Mouse (Mus musculus): ENCODE data around the gene Nrxn2. TPM values are rescaled to one million over a fixed set of nuclear protein-coding genes. Genes with fewer than 3 reads are reported as not detected.
A peak's percentile ranks its signal among the peaks of the same experiment; 100 is the strongest.

The Nrxn2 gene
- total RNA-seq, 2 experiments from 2014 or later, result 7.5 to 14.5 TPM

DNA sequence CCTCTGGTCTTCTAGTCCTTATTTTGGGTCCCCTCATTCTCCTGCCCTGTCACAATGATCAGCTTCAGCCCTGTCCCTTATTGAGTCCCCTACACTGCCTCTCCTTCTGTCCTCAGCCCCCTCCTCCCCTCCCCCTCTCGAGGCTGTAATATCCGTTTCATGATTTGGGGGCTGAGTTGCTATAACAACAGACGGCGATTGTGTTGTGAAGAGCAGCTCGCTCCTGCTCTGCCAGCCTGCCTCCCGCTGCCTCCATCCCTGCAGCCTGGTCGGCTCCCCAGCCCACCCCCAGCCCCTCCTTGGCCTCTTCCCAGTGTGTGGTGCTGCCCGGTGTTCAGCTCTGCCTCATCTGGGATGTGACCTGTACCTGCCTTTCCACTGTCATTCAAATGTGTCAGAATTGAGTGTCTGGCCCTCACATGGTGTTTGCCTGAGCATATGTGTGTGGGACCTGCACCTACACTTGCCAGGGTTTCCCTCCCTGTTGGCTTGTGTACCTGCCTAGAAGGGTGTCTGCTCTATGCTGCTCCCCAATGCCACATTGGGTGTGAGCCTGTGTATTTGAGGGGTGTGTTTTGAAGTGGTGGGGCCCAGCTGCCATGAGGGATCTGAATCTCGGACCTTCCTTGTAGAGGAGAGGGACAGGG is 2.3 kb upstream of the Nrxn2 start:
- DNase-seq, result no peak

DNA sequence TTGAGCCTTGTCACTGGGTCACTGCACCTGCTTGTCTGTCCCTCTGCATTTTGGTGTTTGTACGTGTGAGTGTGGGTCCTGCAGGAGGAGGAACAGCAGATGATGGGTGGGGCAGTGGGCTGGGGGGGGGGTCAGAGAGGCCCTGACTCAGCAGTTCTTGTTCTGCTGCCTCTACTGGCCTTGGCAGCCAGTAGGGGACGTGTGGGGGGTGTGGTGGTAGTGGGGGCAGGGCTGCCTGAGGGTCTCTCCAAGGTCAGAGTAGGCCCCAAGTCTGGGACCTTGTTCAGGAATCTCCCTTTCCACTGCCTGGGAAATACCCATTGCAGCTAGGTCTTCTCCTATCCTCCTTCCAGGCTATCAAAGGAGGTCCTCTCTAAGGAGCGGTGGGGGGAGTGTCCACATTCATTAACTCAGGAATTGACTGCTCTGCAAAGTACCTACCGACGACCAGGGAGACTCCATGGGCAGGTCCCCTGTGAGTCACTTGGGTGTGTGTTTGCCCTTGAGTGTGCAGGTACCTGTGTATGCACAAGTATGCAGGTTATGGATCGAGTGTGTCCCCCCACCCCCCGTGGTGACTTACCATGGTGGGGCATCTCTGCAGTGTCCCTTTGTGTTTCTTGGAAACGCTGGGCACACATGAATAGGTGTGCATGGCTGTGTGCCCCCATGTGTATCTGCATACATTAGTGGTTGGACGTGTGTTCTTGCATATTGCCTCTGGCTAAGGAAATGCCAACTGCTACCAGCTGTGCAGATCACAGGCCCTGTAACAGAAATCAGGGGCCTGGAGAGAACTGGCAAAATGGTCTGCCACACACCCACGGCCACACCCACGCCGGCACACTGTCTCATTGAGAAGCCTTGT is 1.4 kb upstream of the Nrxn2 start:
- DNase-seq, result no peak

DNA sequence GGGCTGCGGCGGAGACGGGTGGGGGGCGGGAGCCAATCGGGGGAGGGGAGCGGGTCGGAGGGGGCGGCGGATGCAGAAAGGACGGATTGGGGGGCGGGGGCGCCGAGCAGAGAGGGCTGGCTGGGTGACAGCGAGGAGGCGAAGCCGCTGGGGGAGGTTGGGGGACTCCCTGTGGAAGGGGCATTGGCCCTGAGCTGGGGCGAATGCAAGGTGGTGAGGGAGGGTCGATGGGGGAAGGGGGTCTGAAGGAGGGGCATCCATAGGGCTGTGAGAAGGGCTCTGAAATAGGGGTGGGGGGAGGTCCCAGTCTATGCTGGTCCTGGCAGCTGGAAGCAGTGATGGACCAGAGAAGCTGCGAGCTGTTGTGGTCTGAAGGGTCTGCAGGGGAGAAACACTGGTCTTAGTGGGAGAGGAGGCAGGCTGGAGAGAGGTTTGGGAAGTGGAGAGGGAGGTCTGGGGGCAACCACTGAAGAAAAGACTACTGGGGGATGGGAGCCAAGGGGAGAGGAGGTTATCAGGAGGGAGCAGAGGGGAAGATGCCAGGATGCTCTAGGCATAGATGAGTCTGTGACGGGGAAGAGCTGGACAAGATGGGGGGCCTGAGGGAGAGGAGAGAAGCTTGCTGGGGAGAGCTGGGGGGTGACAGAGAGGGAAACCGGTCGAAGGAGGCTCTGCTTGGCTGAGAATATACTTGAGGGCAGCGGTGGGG is 607 bp downstream of the Nrxn2 start:
- DNase-seq, result no peak

DNA sequence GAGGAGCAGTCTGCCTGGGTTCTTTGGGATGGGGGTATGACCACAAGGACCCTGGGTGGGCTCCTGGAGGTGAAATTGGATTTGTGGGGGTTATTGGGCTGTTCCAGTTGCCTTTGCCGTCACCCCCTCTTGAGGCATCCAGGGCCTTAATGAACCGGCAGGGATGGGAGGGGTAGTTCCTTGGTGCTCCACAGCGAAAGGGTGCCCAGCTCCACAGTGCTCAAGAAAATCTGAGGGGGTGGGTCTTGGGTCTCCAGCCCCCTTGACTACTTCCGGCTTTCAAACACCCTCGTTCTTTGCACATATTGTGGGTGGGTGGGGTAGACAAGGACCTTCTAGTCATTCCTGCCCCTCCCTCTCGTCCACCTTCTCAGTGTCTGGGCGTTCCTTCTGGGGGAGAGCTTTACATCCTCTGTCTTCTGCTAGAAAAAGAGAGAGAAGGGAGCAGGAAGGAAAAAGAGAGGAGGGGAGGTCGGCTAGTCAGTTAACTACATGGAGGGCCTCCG is 1.3 kb downstream of the Nrxn2 start:
- no peak for DNase-seq

DNA sequence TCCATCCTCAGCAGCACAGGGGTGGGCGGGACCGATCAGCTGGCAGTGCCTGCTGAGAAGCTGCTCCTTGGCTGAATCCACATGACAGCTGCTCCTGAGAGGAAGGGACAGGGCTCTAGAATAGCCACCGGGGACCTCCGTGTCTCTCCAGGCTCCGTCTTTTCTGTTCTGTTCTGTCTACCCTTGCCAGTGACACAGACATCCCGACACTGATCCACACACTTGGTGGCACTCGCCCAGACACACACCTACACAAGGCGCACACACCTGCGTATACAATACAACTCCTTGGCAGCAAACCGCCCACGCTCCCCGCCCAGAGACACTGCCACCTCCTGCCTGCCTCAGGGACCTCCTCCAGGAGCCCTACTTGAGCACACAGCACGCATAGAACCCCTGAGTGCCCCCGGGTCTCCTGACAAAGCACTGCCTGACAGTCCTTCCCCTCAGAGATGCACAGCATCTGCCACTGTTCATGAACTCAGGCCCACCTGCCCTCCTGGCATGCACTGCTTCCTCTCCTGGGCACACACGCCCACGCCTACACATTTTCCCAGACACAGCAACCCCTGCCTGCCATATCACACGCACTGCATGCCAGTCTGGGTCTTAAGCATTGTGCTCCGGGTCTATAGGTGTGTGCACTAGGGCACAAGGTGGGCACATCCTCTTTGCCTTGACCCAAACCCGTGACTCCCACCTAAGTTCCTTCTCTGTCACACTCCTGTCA is 2.1 kb downstream of the Nrxn2 start:
- no peak for DNase-seq

DNA sequence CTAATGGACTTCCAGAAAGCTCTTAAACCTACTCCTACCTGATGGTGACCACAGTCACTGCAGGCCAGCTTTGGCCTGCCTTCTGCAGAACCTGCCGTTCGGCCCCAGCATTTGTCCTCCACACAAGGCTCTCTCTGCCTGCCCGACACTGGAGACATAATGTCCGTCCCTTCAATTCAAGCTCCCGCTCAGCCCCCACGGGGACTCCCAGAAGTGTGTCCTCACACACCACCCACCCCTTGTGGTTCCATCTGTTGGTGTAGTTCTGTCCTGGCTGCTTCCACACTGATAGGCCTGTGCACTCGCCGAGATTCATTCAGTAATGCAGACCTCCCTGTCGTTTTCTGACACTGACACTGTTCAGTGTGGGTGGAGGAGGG is 2.7 kb downstream of the Nrxn2 start:
- DNase-seq, result no peak

DNA sequence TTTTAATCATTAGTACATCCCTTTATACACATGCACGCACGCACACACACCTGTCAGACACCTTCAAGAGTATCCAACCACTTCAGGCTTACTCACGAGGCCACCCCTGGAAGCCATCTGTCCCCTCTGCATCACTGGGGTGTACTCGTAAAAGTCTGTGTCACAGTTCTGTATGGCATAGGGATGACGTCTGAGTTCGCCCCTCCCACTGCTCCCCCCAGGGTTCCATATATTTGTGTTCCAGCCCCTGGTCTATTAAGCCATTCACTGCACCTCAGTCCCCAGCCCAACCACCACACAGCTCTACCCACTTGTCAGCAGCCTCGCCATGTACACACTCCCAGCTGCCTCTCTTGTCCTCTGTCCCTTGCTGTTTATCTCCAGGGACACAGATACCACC is 3.5 kb downstream of the Nrxn2 start:
- DNase-seq, result no peak

DNA sequence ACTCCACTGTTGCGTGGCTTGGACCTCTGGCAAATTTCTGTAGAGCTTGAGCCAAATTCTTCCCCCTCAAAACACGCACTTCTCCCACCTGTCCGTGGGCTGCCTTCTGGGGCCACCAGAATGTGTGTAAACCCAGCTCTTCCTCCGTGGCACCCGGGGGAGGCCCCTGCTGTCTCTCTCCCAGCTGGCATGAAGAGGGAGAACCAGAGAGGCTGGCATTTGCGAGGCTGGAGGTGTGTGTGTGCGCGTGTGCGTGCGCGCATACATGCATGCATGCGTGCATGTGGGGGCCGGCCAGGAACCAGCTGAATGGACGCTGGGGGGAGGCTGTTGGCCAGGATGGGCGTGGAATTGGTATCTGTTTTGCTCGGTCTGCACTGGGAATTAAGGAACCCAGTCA is 4.7 kb downstream of the Nrxn2 start:
- DNase-seq, result no peak

DNA sequence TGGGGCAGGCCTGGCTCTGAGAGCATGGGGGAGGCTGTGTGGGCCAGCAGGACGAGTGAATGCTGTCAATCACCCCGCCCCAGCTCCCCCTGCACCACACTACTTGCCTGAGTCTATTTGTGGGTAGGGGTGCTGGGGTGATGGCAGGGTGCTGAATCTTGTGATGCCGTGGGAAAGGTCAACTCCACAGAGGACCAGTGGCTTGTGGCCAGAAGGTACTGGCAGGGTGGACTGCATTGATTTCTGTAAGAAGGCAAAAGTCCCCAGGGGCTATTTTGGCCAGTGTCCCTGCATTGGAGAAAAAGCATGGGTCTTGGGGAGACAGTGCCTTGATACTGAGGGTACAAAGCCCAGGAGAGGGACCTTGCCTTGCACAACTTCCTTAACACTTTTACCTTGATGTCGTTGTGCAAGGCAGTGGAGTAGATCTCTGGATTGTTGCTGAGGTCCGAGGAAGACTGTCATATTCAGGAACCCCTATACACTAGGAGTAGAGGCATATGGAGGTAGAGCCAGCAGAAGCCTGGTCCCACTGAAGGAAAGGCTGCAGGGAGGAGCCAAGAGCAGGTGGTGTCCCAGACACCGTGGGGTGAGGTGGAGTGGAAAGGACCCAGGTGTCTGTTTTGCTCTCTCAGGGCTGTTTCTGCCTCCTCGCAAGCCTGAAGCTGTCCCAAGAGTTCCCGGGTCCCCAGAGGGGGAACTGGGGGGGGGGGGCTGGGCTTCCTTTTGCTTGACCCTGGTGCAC is 5.8 kb downstream of the Nrxn2 start:
- no peak for DNase-seq

DNA sequence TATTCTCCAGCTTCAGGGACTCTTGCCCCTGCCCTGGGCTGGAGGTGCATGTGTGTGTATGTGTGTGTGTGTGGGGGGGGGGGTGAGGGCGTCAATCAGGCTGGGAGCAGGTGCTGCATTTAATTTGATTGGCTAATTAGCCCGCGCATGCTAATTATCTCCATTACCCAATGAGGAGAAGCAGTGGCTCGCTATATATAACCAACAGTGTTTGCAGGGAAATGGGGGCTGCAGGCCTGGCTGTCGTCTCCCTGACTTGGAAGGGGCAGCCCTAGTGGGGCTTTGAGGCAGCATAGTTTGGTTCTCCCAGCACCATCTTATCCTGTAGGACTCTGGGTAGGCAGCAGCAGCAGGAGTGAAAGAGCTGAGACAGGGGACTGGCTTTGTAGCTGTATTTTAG is 7.1 kb downstream of the Nrxn2 start:
- no peak for DNase-seq

DNA sequence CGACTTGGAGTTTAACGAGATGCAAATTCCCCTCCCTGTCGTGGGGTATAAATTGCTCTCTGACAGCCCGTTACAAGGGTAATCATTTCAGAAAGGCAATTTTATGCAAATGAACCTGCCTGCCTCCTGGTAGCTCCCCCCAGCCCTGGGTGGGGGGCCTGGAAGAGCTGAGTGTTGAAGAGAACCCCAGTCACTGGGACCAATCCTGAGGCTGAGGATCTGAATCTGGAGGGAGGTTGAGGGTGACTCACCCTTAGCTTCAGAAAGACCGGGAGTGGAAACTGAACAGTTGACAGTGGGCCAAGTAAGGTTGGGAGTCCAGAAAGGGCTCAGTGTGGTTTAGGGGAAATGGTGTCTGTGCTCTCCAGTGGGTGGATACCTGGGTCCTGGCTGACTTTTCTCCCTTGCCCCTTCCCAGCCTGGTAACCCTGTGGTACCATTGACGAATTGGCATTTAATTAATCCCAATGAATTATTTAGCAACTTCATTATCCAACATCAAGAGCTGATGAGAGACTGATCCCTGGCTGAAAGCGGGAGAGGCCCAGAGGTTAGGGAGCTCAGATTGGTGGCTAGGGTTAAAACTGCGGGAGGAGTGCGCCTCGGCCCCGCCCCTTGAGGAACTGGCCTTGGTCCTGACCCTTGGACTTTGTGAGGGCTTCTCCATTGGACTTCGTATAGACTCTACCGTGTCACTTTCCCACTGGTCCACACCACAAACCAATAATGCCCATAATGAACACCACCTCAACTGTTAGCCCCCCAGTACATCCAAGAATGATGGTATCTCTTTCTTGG is 8.4 kb downstream of the Nrxn2 start:
- DNase-seq, result peak; percentile 80

DNA sequence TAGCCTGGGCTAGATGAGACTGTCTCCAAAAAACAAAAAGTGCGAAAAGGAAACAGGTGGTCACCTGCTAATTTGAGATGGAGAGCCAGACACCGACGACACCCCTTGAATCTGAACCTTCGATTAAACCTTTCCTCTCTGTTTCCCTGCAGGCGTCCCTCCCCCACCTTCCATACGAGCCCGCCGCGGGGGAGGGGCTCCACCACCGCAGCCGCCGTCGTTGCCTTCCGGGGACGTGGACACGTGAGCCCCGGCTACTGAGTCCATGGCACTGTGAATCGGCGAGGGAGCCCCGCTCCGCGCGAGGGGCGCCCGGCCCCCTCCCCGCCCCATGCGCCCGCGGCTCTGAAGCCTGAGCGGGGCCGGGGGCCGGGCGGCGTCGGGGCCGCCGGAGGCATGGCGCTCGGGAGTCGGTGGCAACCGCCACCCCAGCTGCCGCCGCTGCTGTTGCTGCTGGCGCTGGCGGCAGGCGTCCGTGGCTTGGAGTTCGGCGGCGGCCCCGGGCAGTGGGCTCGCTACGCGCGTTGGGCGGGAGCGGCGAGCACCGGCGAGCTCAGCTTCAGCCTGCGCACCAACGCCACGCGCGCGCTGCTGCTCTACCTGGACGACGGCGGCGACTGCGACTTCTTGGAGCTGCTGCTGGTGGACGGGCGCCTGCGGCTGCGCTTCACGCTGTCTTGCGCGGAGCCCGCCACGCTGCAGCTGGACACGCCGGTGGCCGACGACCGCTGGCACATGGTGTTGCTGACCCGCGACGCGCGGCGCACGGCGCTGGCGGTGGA is 9.3 kb downstream of the Nrxn2 start:
- peak; percentile 76 for DNase-seq

DNA sequence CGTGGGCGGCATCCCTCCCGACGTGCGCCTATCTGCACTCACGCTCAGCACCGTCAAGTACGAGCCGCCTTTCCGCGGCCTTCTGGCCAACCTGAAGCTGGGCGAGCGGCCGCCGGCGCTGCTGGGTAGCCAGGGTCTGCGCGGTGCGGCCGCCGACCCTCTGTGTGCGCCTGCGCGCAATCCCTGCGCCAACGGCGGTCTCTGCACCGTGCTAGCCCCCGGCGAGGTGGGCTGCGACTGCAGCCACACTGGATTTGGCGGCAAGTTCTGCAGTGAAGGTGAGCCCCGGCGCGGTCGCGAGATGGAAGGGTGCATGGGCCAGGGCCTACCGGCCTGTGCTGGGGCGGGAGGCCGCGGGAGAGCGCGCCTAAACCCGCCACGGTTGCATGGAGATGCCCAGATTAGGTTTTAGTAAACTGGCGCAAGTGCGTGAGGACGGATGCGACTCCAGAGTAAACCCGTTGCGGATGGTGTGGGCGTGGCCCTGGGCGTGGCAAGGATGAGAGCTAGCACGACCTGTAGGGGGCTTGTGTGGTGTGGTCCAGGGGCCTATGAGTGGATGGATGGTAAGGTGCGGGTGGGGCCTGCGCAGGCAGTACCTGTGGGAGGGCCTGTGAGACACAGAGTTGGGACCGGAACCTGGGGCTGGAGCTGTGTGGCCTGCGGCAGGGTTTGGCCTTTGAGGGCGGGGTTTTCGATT is 10.1 kb downstream of the Nrxn2 start:
- no peak for DNase-seq

DNA sequence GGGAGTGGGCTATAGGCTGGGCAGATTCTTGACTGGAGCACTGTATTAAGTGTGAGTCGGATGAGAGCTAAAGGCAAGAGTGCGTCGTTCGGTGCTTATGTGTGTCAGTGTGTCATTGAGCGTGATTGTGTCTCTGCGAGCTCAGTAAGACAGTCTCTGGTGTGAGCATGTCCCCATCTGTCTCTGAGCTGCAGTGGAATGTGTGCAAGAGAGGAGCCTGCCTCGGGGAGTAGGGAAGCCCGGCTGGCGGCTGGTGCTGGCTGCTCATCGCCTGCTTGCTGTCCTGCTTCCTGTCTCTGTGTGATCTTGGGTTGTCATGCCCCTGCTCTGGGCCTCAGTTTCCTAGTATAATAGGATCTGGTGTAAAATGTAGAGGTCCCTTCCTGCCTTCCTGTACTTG is 24.5 kb downstream of the Nrxn2 start:
- DNase-seq, result no peak

DNA sequence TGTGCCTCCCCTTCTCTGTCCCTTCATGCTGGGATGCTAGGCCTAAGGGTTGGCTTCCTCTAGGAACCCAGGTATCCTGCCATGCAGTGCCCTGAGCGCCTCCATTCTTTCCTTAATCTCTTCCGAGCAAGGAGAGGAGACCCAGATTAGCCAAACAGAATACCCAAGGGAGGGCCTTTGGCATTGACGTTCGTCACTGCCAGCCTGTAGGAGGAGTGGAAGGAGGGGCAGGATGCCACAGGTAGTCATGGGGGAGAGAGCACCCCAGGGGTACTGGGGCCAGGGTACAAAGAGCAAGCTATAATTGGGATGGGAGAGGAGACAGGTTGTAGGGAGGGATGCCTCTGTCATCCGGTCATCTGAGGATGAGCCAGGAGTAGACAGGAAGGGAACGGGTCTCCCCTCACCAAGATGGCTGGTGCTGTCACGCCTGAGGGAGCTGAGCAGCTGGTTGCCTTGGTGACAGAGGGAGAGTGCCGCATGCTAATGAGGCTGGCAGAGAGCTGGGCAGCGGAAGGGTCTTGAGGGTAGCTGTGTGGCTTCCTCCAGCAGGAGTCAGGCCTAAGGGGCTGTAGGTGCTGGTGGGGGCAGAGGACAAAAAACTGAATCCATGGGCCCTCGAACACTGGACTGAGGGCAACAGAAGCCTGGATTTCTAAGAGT is 27.4 kb downstream of the Nrxn2 start:
- no peak for DNase-seq

DNA sequence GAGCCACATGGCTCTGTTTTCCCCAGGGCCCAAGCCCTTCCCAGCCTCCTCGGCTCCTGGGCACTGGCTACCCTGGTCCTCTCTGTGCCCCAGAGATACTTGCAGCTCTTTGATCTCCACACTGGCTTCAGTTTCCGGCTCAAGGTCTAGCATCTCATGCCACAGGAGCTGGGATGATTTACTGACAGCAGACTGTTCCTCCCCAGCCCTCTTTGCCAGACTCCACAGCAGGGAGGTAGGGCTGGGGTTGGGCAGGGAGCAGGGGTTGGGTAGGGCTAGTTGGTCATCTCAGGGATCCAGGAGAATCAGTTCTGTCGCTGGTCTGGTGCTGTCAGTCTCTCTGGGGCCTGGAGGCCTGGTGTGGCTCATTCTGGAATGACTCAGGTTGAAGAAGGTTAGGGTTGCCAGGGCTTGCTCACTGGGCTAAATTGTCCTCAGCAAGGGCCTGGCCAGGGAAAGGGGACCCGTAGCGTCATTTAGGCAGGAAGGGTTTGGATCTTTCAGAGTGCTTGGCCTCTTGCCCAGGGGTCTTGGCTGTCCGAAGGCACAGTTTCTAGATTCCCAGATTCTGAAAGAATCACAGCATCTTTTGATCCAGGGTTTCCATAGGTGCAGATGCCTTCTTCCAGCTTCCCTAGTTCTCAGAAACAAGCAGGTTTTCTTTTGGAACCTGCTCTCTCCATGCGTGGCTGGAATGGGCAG is 28.4 kb downstream of the Nrxn2 start:
- peak; percentile 38 for DNase-seq

DNA sequence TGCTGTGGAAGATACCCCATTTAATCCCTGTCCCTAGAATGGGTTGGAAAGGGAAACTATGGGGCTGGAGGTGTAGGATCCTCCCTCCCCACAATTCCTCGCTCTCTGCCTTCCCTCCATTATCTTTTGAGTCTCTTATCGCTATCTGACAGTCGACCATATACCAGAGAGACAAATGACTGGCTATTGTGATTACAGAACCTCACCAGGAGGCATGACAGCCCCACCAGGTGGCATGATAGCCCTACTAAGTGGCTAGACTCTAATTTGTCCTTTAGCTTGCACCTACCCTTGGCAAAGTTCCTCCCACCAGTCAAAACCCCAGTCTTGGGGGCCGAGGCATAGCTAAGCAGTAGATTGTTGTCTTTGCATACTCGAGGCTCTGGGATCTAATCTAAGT is 30.2 kb downstream of the Nrxn2 start:
- DNase-seq, result no peak

DNA sequence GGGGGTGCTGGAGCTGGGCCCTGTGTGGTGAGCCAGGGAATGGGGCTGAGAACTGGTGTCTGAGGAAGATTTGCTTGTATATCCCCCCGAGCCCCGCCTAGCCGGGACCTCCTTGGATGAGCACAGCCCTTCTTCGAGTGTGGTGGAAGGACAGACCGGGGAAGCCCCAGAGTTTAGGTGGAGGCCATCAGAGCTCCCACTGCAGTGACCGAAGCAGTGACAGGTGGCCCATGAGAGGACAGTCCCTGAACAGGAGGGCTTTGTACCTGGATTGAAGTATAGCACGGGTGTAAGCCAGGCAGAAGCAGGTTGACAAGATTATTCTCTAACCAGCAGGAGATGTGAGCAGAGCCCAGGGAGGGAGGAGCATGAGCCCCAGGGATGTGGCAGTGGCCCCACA is 31.3 kb downstream of the Nrxn2 start:
- DNase-seq, result no peak
